Mouse (Mus musculus) A20 (cell line): Measurements from ENCODE around the gene Ryr1.
A peak's percentile ranks its signal among the peaks of the same experiment; 100 is the strongest.
"Not testable (repeated sequence)": the region's sequence is repeated elsewhere in the genome, so short reads cannot be mapped to it uniquely, and the experiment has no call there.

ENCODE experiments used
- DNase-seq: peaks from one replicate; pipeline ENCODE4 v3.0.0-alpha.2; 2011; ENCODE audit warnings: low read depth, low spot score

Ryr1 gene

DNA sequence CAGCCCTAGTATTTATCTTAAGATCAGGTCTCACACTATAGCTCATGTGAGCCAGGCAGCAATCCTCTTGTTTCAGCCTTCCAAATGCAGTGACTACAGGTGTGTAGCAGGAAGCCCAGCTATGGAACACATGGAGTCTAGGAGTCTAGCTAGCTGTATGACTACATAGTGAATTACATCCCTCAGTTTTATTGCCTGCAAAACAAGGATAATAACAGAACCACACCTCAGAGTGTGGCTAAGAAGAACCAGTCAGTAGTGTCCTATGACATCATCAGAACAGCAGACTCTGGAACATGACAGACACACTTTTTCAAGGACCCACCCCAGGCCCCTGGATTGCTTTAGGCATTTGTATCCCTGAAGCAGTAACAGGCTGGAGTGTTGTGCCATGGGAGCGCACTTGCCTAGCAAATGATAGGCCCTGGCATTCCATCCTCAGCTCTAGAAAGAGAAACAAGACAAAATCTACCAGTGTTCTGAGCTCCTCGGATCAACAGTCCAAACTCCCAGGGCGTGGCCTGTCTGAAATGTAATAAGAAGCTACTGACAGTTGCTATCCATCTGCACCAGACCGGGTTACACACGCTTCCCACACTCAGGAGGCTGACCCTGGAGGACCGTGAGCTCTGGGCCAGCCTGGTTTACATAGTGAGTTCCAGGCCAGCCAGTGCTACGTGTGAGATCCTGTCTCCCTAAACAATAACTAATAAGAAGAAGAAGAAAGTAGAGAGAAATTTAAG, 21.8 kb upstream of the Ryr1 start:
- no peak for DNase-seq

- no peak for DNase-seq
These were observed 19.0 kb upstream of the Ryr1 start for GRCm38 (mm10) chr7:29144006-29144405.

GRCm38 (mm10) chr7:29141416-29141815, 16.4 kb upstream of the Ryr1 start:
- peak; percentile 54 for DNase-seq

DNA sequence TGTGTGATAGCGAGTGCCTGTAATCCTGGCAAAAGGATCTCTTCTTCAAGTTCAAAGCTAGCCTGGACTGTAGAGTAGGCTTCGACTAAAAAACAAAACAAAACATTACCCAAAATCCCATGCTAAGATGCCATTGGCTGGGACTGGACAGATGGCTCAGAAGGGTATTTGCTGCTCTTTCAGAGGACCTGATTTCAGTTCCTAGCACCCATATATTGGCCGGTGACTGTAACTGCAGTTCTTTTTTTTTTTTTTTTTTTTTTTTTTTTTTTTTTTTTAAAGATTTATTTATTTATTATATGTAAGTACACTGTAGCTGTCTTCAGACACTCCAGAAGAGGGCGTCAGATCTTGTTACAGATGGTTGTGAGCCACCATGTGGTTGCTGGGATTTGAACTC, 14.3 kb upstream of the Ryr1 start:
- DNase-seq, result not testable (repeated sequence)

- no peak for DNase-seq
These were observed 12.4 kb upstream of the Ryr1 start for GRCm38 (mm10) chr7:29137429-29137828.

DNA sequence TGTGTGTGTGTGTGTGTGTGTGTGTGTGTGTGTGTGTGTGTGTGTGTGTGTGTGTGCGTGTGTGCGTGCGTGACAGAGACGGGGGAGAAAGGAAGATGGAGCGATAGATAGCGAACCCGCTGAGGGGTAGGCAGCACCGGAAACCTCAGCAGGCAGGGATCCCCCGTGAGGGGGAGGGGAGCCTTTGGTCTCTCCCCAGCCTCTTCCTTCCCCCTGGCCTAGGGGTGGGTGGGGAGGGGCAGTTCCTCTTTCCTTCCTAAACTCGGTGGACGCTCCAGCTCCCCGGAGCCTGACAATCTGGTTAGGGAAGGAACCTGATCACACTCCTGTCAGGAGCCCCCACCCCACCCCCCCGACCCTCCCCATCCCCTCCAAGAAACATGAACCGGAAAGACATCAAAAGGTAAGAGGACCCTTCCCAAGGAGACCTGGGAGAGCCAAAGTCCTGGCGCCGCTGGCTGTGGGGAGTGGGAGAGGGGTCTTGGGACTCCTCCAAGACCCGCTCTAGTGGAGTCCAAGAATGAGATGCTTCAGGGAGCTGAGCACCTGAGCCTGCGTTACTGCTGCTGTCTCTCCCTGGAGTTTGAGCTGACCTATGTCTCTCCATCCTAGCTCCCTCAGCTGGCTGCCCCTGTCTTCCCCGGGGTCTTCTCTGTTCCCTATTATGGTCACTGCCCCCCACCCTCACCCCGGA, 9.9 kb upstream of the Ryr1 start, which contains the start of gene Rasgrp4:
Gene Rasgrp4, plus strand, starts transcription at position 159 of the 694 bp plus-strand sequence.
- peak; percentile 74 for DNase-seq

DNA sequence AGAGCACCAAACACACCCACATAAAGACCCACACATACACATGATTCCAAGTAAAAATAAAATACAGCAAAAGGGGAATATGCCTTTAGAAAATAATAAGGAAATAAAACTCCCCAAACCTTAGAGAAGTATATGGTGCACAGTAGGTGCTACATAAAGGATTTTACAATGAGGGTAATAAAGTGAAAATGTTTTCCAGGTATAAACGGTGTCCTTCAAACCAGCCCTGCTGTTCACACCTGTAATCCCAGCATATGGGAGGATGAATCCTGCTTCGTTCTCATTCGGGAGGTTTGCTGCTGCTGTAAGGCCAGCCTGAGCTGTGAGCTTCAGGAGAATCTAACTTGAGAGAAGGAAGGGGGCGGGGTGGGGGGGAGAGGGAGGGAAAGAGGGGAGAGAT, 9.3 kb upstream of the Ryr1 start:
- DNase-seq, result no peak

- DNase-seq, result peak; percentile 61
These were observed 3.7 kb upstream of the Ryr1 start for GRCm38 (mm10) chr7:29128725-29129124.

DNA sequence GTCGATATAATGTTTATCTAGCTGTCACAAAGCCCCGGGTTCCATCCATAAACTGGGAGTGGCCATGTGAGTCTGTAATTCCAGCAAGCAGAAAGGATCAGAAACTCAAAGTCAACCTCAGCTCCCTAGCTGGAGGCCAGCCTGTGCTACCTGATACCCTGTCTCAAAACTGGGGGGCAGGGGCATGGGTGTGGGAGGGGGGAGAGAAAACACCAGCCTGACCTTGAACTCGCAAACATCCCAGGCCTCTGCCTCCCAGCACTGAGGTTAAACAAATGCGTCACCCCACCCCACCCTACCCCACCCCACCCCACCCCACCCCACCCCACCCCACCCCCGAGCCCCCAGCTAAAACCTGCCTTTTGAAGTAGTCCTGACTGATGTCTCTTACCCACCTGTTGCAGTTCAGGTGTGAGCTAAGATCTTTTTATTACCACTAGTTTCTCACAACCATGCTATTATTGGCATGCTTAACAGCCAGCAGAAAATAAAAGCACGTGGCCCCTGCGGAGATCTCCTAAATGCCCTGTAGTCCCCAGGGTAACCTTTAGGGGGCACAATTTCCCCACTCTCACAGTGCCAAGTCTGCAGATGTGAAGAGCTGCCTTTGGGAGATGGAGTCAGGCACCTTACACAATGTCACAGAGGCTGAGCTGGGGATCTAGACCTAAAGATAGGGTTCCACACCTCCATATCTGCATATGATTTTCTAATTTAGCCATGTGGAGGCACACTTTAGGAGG, 1.4 kb upstream of the Ryr1 start:
- peak; percentile 82 for DNase-seq

GRCm38 (mm10) chr7:29123531-29124358, 1.2 kb downstream of the Ryr1 start:
- DNase-seq, result no peak

GRCm38 (mm10) chr7:29122821-29123220, 2.2 kb downstream of the Ryr1 start:
- no peak for DNase-seq

DNA sequence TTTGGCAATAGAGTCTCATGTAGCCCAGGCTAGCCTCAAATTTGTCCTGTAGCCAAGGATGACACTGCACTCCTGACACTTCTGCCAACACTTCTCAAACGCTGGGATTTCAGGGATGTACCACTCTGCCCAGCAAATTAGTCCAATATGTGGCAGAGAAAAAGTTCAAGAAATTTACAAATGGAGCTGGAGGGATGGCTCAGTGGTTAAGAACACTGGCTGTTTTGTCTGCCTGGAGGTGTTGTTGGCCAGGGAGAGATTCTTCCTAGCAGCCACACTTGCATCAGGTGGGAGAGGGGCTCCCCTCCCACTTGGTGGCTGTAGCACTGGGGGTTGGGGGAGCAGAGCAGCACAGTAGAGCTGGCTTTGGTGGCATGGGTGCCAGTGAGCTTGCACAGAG, 5.5 kb downstream of the Ryr1 start:
- DNase-seq, result no peak

GRCm38 (mm10) chr7:29118142-29118851, 6.7 kb downstream of the Ryr1 start:
- DNase-seq, result no peak

DNA sequence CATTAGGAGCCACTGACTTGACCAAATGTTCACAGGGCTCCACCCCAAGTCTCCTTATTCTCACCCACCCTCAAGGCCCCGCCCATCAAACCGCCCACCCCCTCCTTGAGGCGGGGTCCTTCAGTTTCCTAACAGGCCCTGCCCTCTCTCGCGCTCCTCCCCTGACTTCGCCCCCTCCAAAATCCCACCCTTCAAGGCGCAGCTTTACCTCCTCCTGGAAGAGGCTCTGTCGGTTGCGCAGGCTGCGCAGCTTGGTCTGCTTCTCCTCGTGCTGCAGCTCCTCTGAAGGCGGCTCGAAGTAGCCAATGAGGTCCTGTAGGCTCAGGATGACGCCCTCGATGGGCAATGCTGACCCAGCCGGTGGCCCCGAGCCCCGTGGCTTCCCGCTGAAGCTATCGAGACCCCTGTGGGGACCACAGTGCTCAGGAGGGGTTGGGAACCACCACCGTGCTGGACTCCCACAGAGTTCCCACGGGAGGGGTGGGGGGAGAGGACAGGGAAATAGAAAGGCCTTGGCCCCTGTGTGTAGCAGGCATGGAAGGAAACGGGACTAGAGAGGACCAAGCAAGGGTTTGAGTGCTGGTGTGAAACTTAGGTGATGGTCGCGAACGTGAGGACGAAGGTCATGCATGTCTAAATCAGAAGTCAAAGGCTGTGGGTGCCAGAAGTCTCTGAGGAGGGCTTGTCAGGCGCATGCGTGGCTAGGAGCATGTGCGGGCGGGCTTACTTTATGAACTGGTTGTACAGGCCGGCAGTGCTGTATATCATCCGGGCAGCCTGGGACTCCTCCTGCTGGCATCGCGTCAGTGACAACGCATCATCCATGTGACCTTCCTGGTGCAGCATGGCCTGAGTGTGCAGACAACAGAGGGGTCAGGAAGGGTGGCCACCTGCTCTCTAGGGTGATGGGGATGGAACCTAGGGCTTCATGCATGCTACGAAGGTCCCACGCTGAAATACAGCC, 15.7 kb downstream of the Ryr1 start:
- DNase-seq, result no peak

DNA sequence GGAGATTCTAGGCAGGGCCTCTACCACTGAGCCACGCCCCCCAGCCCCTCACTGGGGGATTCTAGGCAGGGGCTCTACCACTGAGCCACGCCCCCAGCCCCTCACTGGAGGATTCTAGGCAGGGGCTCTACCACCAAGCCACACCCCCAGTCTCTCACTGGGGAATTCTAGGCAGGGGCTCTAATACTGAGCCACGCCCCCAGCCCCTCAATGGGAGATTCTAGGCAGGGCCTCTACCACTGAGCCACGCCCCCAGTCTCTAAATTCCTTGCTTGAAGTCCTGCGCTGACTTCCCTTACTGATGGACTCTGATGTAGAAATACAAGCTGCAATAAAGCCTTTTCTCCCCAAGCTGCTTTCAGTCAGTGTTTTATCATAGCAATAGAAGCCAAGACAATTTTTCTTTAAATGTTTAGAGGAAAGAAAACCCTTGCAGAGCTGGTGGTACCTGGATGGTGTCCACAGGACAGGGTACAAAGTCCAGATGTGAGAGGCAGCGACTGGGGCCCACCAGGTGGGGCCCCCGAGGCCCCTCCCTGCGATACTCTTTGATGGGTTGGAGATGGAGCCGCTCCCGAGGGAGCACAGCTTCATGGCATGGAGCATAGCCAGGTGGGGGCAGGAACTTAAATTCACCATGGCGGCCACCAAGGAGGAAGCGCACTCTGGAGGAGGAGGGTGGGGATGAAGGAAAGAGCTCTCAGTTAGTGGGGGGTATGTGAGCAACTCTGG, 23.5 kb downstream of the Ryr1 start:
- no peak for DNase-seq

- DNase-seq, result no peak
These were observed 27.8 kb downstream of the Ryr1 start for GRCm38 (mm10) chr7:29097131-29097530.

GRCm38 (mm10) chr7:29088817-29089216, 36.2 kb downstream of the Ryr1 start:
- no peak for DNase-seq

DNA sequence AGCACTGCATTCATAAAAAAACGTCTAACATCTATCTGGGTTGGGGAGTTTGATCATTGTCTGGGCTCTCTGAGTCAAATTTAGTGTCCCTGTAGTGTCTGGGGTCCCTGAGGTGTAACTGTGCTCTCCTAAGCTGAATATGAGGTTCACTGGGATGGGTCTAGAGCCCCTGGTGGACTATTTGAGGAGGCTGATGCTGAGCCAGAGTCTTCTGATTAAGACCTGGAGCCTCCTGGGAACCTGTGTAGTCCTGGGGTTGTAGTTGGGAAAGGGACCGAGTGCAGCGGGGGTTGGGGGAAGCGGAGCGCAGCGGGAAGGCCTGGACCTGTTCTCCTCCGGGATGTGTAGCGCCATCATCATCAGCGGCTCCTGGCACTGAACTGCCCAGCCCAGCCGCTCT, 38.1 kb downstream of the Ryr1 start:
- DNase-seq, result no peak

DNA sequence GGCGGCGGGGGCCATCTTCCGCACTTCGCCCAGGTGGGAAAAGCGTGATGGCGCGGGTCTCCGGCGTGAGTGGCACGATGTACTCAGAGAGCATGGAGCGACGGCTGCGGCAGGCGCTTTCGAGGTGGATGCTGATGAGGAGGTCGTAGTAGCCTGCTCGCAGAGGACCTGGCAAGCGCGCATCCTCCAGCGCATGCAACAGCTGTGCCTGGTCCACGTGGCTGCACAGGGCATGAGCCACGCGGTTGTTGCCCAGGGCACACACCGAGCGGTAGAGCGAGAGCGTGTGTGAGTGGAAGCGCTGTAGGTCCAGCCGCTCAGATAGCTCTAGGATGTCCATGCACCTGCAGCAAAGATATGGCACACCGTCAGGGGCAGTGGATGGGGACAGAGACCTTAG, 39.0 kb downstream of the Ryr1 start:
- DNase-seq, result no peak
